Mouse (Mus musculus) lung, postnatal 0 days (tissue): Measurements from ENCODE around the gene Prkch. TPM values are rescaled to one million over a fixed set of nuclear protein-coding genes. Genes with fewer than 3 reads are reported as not detected.
"Not testable (repeated sequence)": the region's sequence is repeated elsewhere in the genome, so short reads cannot be mapped to it uniquely, and the experiment has no call there.

Source experiments
- ATAC-seq: fragments of 200-750 bp; cut with Nextera tagmentation; 2 replicates; pipeline ENCODE4 v1.8.0; 2017; ENCODE audit warnings: moderate library complexity
- DNase-seq: peaks from one replicate; pipeline ENCODE4 v3.0.0-alpha.2; 2016; ENCODE audit warnings: low spot score
- H3K27ac ChIP-seq: fragments of 300-500 bp; sonication (generic); 2 replicates; pipeline ENCODE4 v1.5.1; 2014; ENCODE audit warnings: antibody characterized with exemption, mild to moderate bottlenecking, low read length, mixed read lengths
- H3K27me3 ChIP-seq: fragments of 300-500 bp; sonication (generic); replicated peaks from 2 replicates; pipeline ENCODE4 v1.6.1; 2014; ENCODE audit warnings: low read length, mixed read lengths; ENCODE audit not compliant: insufficient read depth
- H3K36me3 ChIP-seq: fragments of 300-500 bp; sonication (generic); 2 replicates; pipeline ENCODE4 v1.6.1; 2014; ENCODE audit warnings: low read length, mixed read lengths; ENCODE audit not compliant: insufficient read depth
- H3K4me1 ChIP-seq: fragments of 300-500 bp; sonication (generic); 2 replicates; pipeline ENCODE4 v1.6.1; 2014; ENCODE audit warnings: antibody characterized with exemption, low read depth, low read length, mixed read lengths; ENCODE audit not compliant: insufficient read depth
- H3K4me2 ChIP-seq: fragments of 300-500 bp; sonication (generic); replicated peaks from 2 replicates; pipeline ENCODE4 v1.6.1; 2014; ENCODE audit warnings: low read depth, mild to moderate bottlenecking, low read length, moderate library complexity, mixed read lengths
- H3K4me3 ChIP-seq: fragments of 300-500 bp; sonication (generic); 2 replicates; pipeline ENCODE4 v1.5.1; 2014; ENCODE audit warnings: low read depth, low read length
- H3K9ac ChIP-seq: fragments of 300-500 bp; sonication (generic); replicated peaks from 2 replicates; pipeline ENCODE4 v1.6.1; 2014; ENCODE audit warnings: low read depth, mild to moderate bottlenecking
- H3K9me3 ChIP-seq: fragments of 300-500 bp; sonication (generic); 2 replicates; pipeline ENCODE4 v1.6.1; 2016; ENCODE audit warnings: low read length, mixed read lengths
- CTCF ChIP-seq: IDR thresholded peaks from 2 replicates; pipeline ENCODE4 v1.5.1; 2016; ENCODE audit warnings: antibody characterized with exemption, mild to moderate bottlenecking
- EP300 ChIP-seq: IDR thresholded peaks from 2 replicates; pipeline ENCODE4 v1.6.1; 2016; ENCODE audit warnings: antibody characterized with exemption, mild to moderate bottlenecking, control low read depth
- WGBS: fragments of 180-500 bp; shearing (Covaris S2); extraction: QIAGEN DNeasy Blood & Tissue Kit; methylation state at CpG from one replicate; pipeline ENCODE4 v1.1.7; 2014; 5-methylcytosine and 5-hydroxymethylcytosine counted together
- polyA plus RNA-seq: library from polyadenylated mRNA; unstranded; fragments of >200 nt; fragmentation: Nextera tagmentation; extraction: Ambion mirVana; gene quantifications from 2 replicates; pipeline ENCODE4 v1.2.1, GENCODE M21; 2015

Gene Prkch
- polyA plus RNA-seq, 1 experiment from 2014 or later: 20.0 TPM

GRCm38 (mm10) chr12:73558525-73559195 lies 25.9 kb upstream of the Prkch start:
- WGBS: 88% methylated on average over 20 of the region's 20 CpGs
- Histone ChIP-seq H3K27me3 (no peaks in the 10 kb centered on the region), H3K9ac (no peak overlapping the region), H3K9me3 (no peaks in the 10 kb centered on the region), H3K4me1 (no peaks in the 10 kb centered on the region), H3K4me2 (no peak overlapping the region), H3K4me3 (no peak overlapping the region), H3K27ac (no peak overlapping the region), H3K36me3 (no peaks in the 10 kb centered on the region)
- no peak for ATAC-seq
- TF ChIP-seq CTCF: no peak
- no peak for DNase-seq

GRCm38 (mm10) chr12:73560091-73560490 lies 24.5 kb upstream of the Prkch start:
- Histone ChIP-seq H3K4me2 (no peak overlapping the region), H3K4me3 (no peak overlapping the region), H3K4me1 (no peaks in the 10 kb centered on the region), H3K9me3 (no peaks in the 10 kb centered on the region), H3K9ac (no peak overlapping the region), H3K36me3 (no peaks in the 10 kb centered on the region), H3K27ac (no peak overlapping the region), H3K27me3 (no peaks in the 10 kb centered on the region)
- peak; percentile 18 for DNase-seq
- no peak for ATAC-seq
- peak; percentile 67 for TF ChIP-seq CTCF
- no peak for TF ChIP-seq EP300
- 56% methylated on average over 7 of the region's 7 CpGs for WGBS

DNA sequence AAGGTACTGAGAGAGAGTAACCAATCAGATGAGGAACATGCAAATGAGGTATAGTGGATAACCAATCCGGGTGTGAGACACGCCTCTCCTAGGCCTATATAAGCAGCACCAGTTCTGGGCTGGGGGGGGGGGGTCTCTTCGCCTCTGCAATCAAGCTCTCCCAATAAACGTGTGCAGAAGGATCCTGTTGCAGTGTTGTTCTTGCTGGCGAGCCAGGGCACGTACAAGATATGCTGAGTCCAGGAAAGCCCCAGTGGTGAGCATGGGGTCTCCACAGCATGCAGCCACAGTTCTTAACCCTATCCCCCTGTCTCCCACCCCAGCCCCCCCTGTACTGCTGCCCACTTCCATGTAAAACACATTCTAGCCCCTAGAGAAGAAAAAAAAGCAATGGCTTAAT lies 21.5 kb upstream of the Prkch start:
- not testable (repeated sequence) for H3K9ac ChIP-seq, H3K4me1 ChIP-seq, H3K4me3 ChIP-seq, H3K27ac ChIP-seq, H3K4me2 ChIP-seq, H3K36me3 ChIP-seq, H3K27me3 ChIP-seq, ATAC-seq, DNase-seq, H3K9me3 ChIP-seq
- 65% methylated on average over 6 of the region's 6 CpGs for WGBS

DNA sequence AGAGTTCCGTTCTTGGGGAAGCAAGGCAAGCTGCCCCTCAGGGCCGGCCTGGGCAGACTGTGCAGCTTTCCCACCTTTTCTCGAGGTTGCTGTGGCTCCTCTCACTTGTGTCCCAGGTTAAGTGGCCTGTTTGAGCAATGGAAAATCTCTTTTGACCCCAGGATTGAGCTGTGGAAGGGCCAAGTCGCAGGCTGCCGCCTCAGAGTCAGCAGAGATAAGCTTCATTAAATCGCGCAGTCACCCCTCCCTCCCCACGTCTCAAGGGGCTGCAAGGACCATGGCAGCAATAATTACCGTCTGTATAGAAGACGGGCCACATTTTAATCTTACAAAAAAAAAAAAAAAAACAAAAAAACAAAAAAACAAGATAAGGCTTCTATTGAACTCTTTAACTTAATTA lies 20.4 kb upstream of the Prkch start:
- H3K9me3 ChIP-seq: no peaks in the 10 kb centered on the region
- no peak overlapping the region for H3K9ac ChIP-seq
- DNase-seq (no peak), ATAC-seq (no peak)
- TF ChIP-seq EP300 (no peak), CTCF (no peak)
- no peak overlapping the region for H3K4me2 ChIP-seq
- H3K27ac ChIP-seq: no peak overlapping the region
- H3K4me3 ChIP-seq: no peak overlapping the region
- no peaks in the 10 kb centered on the region for H3K27me3 ChIP-seq
- no peaks in the 10 kb centered on the region for H3K36me3 ChIP-seq
- 19% methylated on average over 10 of the region's 10 CpGs for WGBS
- no peaks in the 10 kb centered on the region for H3K4me1 ChIP-seq

DNA sequence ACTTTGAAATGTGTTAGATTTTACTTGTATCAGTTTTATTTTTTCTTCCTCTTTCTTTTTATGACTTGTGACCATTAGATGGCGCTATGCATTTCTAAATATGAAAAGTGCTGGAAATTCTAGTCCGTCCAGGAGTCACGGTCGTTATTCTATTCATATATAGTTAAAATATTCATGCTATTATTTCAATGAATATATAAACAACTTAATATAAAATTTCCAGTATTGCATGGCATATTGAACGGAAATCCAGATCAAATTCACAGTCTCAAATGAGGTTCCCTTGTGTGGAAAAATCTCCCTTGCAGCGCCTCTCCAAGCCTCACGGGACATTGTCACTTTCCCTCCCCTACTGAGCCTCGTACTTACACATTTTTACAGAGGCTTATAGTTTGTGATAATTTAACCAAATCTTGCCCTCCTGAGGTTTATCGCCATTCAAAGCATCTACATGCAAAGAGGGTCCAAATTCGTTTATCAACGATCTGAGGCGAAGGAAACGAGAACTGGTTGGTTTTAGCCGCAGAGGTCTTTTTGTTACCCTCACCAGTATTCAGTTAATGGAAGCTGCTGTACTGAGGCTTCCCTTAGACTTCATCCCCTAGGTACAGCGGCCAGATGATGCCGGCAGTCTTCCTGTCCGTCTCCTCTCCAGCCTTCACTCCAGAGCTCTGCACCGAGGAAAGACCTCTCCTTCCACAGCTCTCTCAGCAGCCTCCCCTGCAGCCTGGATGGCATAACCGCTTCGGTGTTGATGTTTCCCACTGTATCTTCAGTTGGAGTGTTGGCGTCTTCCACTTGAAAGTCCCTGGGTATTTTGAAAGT lies 19.6 kb upstream of the Prkch start:
- Histone ChIP-seq H3K36me3 (no peaks in the 10 kb centered on the region), H3K4me2 (peak overlapping the region; percentile 57), H3K27ac (no peak overlapping the region), H3K4me1 (no peaks in the 10 kb centered on the region), H3K9me3 (no peaks in the 10 kb centered on the region), H3K9ac (0 out of 2 replicates have a peak overlapping the region, but pooled peaks have one; percentile 16), H3K27me3 (no peaks in the 10 kb centered on the region), H3K4me3 (peak overlapping the region; percentile 24)
- ATAC-seq (no peak), DNase-seq (peak; percentile 82)
- WGBS: 13% methylated on average over 21 of the region's 21 CpGs
- TF ChIP-seq CTCF (peak; percentile 58), EP300 (no peak)

DNA sequence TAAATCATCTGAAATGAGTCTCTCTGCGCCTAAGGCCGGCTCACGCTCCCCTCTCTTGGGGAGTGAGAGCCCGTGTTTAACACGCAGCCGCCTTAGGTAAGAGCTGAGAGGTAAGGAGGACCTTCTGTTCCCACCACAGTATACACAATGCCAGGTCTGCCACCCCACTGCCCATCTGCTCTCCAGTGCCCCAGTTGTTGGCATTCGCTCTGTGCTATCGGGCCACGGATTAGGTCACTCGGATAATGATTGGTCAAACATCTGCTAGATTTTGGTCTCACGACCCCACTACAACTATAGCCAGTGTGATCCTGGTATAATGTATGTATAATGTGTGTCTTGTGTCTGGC lies 19.0 kb upstream of the Prkch start:
- Histone ChIP-seq H3K9me3 (no peaks in the 10 kb centered on the region), H3K4me1 (no peaks in the 10 kb centered on the region), H3K36me3 (no peaks in the 10 kb centered on the region), H3K9ac (no peak overlapping the region), H3K27me3 (no peaks in the 10 kb centered on the region), H3K4me3 (peak overlapping the region; percentile 24; the same call in 1 of the 2 replicates), H3K4me2 (peak overlapping the region; percentile 57), H3K27ac (no peak overlapping the region)
- WGBS: 52% methylated on average over 11 of the region's 11 CpGs
- TF ChIP-seq EP300: no peak
- TF ChIP-seq CTCF: no peak
- DNase-seq: no peak
- ATAC-seq: no peak
